Mouse (Mus musculus) regulatory T cell (primary cell): Measurements from ENCODE around the gene Adgrd1.

Experiments used
- in situ Hi-C: fragments of 300-600 bp; cut with MboI, MseI; formaldehyde crosslinking; loops from one replicate; pipeline ENCODE4 v1.15.1; 2025; ENCODE audit warnings: high pct_unique_total_duplicates

Gene Adgrd1

DNA sequence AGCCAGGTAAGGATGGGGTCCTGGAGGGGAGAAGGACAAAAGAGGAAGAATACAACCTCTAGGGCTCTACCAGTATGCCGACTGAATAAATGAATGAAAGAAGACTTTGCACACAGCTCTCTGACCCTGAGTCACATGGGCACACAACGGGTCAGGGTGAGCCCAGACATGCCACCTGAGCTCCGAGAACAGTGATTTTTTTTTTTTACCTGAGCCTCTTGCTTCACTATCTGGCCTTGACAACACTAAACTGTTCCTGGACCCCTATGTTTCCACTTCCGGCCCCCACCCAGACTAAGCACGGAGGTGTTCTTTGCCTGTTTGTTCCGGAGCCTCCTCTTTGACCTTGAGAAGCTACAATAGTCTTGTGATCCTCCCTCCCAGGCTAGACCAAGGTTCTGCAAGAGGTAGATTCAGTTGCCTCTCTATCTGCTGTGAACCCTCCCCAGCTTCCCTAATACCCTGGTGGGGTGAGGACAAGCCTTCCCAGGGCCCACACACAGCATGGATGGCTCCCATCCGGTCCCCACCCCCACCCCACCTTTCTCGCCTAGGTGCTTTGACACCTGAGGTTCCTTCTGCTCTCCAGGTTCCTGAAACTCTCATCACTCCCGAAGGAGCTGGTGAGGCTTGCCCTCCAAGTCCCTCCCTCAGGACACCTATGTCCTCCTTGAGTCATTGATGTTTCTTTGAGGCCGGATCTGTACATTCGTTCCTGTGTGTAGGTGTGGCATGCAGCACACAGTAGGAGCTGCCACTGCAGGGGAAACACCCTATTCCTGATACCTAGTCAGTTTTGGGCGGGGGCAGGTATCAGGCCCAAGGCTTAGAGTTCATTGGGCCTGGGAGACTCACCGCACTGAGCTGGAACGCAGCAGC lies 58.7 kb downstream of the Adgrd1 start:
- in situ Hi-C loops, result no loop called here

DNA sequence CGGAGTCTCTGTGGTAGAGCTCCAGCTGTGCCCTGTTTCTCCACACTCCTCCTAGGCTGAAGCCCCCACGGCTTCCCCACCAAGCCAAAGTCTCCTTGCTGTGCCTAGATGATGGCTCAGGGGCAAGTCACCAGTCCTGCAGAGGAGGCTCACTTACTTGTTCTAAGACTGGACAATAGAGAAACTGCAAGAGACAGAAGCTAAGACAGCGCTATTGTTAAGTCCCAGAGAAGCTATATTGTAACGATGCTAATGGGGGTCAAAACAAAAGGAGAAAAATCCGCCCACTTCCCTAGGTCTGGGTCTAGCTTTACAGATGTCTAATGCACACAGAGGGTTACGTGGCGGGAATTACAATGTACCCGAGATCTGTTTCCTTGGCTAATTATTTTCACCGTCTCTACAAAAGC lies 59.4 kb downstream of the Adgrd1 start:
- in situ Hi-C loops, result no loop called here

- in situ Hi-C loops, result loop anchor here (5.0 kb wide), 1 partner anchor 99 kb away; no protein-coding TSS in a partner anchor
Measured at GRCm38 (mm10) chr5:129161372-129162051, 65.0 kb downstream of the Adgrd1 start.

DNA sequence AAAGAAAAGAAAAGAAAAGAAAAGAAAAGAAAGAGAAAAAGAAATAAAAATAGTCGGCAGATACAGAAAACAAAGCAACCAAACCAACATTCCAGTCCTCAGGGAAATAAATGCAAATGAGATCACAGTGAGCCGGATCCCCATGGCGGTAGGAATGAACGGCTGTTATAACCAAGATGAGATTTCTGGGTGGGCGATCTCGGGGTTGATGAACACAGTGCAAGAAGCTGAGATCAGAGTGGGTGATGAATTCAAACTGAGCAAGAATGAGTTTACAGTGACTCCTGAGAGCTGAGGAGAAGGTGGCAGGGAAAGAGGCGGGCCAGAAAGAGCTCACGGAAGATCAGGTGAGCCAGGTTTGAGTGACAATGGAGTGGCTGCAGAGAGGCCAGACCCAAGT lies 66.9 kb downstream of the Adgrd1 start:
- in situ Hi-C loops, result loop anchor here (5.0 kb wide), 1 partner anchor 101 kb away; no protein-coding TSS in a partner anchor

DNA sequence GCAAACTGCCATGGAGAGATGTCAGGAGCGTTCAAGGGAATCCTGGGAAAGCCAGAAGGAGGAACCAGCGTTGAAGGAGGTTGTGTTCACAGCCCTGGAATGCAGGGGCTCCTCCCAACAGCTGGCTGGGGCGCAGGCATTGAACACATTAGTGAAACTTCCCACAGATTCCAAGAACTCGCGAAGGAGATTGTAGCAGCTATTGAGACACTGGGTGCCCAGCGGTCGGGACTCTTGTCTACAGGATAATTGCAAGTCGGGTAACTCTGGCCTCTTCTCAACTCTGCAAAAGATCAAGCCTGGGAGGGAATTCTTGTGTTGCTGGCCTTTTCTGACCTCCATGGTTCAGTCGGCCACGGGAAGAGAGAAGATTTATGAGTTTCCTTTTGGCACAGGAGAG lies 67.5 kb downstream of the Adgrd1 start:
- in situ Hi-C loops, result loop anchor here (5.0 kb wide), 1 partner anchor 102 kb away; no protein-coding TSS in a partner anchor

- in situ Hi-C loops, result loop anchor here (5.0 kb wide), 1 partner anchor 103 kb away; no protein-coding TSS in a partner anchor
Measured at GRCm38 (mm10) chr5:129164911-129165584, 68.5 kb downstream of the Adgrd1 start.

DNA sequence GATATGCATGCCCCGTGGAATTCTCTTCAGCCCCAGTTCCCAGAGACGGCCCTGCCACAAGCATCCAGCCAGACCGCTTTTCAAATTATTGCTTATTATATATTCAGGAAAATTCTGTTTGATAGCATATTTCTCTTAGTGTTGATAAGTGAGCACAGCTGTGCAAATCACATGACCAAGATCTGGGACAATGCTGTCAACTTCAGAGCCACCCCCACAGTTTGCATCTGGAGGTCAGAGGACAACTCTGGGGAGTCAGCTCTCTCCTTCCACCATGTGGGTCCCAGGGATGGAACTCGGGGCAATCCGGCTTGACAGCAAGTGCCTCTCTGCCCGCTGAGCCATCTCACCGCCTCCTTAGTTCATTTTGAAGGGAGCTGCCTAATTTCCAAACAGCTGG lies 69.0 kb downstream of the Adgrd1 start:
- in situ Hi-C loops, result no loop called here

DNA sequence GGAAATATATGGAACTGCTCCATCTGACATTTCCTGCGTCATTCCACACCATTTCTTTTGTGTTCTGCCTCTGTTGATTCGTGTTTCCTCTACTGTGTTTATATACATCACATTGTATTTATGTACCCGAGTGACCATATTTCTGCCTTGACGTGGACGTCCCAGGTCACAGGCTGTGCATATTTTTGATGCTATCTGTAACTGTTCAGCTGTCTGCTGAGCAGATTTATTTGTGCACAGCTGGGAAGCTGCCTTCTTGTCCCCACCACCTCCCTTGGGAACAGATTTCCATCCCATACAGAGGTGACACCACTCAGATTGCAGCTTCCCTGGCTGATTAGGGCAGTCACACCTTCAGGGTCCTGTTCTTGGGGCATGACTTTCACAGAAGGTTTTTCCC lies 72.5 kb downstream of the Adgrd1 start:
- in situ Hi-C loops, result no loop called here

DNA sequence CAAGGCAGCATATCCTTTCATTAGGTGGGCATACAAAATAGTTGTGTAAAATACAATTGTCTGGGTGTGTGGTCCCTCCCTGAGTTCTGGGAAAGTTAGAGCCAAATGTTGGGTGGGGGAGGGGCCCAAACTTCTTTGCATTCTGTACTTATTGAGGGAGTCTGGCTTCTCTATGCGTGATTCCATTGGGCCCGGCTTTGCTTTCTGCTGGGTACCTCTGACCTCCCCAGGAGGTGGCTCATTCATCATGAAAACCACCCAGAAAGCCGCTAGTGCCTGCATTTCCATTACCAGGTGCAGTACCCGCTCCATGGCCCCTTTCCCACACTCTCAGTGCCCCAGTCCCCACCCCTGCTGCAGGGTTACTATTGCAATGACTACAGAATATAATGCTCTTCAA lies 73.0 kb downstream of the Adgrd1 start:
- in situ Hi-C loops, result no loop called here

- in situ Hi-C loops, result no loop called here
Measured at GRCm38 (mm10) chr5:129172533-129172932, 76.0 kb downstream of the Adgrd1 start.

DNA sequence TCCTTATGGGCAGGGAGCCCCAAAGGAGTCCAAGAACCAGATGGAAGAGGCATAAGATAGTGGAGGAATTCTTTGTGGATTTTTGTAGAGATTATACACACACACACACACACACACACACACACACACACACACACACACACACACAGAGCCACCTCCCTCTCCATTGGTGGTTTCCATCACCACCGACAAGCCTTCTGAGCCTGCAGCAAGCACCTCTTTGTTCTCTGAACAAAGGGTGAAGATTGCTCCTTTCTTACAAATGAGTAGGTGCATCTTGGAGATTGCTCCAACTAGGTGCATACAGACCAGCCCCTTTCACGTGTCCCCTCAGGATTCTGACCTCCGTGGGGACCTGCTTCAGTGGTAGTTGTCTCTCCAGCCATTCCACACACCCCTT lies 79.4 kb downstream of the Adgrd1 start:
- in situ Hi-C loops, result loop anchor here (5.0 to 25.0 kb wide), 4 partner anchors 211 to 911 kb away; no protein-coding TSS in a partner anchor

DNA sequence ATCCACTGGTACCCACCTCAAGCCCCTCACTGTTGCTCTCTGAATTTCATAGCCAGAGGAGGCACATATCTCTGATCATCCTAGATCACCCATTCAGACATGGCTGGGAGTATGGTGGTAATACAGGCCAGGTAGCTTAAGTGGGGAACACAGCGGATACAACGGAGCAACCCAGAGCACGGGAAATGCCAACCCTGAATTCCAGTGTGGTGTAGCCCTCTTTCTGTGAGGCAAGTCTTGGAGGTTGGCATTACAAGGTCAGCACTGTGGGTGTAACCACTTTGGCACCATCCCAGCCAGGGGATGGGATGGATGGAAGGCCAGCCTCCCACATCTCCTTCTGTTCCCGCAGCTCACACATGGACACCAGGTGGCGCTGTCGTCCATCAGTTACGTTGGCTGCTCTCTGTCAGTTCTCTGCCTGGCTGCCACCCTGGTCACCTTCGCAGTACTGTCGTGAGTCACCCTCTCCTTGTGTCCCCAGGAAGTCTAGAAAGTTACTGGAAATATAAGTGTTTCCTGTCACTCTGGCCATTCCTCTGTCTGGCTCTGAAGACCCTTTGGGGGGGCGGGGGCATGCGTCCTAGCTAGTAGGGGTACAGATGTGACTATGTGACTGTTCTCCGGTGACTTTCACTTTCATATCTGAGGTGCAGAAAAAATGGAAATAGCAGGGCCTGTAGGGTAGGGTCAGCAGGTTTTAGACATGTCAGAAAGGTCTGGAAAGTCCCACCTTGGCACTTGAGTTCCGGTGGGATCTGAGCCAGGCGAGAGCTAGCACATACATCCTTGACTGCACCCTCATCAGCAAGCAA lies 81.4 kb downstream of the Adgrd1 start:
- in situ Hi-C loops, result loop anchor here (5.0 to 25.0 kb wide), 4 partner anchors 209 to 909 kb away; no protein-coding TSS in a partner anchor

- in situ Hi-C loops, result loop anchor here (5.0 to 25.0 kb wide), 4 partner anchors 208 to 908 kb away; no protein-coding TSS in a partner anchor
Measured at GRCm38 (mm10) chr5:129179356-129179755, 82.8 kb downstream of the Adgrd1 start.

DNA sequence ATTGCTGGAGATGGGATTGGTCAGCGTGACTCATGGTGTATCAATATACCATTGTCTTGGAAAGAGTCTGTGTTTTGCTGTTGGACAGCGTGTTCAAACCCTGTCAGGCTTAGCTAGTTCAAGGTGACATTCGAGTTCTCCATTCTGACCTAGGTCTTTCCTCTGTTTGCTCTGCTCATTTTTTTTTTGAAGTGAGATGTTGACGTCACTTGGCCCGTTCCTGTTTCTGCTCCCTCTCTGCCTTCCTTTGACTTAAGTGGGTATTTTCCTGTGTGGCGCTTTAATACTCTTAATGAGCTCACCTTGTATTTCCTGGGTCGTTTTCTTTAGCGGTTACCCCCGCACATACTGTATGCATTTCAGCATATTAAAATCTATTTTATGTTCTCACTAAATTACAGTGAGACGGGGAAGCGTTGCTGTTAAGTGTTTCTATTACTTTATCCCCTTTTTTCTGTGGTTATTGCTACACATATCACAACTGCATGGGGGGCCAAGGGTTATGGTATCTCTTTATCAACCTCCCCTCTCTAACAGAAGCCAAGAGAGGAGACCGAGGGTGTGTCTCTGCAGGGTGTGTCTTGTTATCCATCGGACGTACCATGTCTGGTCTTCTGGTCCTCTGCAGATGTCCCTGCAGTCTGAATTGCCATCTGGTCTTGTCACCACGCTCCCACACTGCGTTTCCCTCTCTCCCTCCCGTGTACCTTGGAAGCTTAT lies 83.6 kb downstream of the Adgrd1 start:
- in situ Hi-C loops, result loop anchor here (5.0 to 25.0 kb wide), 4 partner anchors 207 to 907 kb away; no protein-coding TSS in a partner anchor

GRCm38 (mm10) chr5:129180715-129181228 lies 84.2 kb downstream of the Adgrd1 start:
- in situ Hi-C loops, result loop anchor here (25.0 kb wide), 2 partner anchors 682 to 907 kb away; no protein-coding TSS in a partner anchor

- in situ Hi-C loops, result loop anchor here (25.0 kb wide), 2 partner anchors 681 to 906 kb away; no protein-coding TSS in a partner anchor
Measured at GRCm38 (mm10) chr5:129181450-129181849, 84.9 kb downstream of the Adgrd1 start.

GRCm38 (mm10) chr5:129182554-129182953 lies 86.0 kb downstream of the Adgrd1 start:
- in situ Hi-C loops, result loop anchor here (25.0 kb wide), 2 partner anchors 680 to 905 kb away; no protein-coding TSS in a partner anchor

- in situ Hi-C loops, result loop anchor here (25.0 kb wide), 2 partner anchors 676 to 901 kb away; no protein-coding TSS in a partner anchor
Measured at GRCm38 (mm10) chr5:129186260-129186659, 89.7 kb downstream of the Adgrd1 start.

DNA sequence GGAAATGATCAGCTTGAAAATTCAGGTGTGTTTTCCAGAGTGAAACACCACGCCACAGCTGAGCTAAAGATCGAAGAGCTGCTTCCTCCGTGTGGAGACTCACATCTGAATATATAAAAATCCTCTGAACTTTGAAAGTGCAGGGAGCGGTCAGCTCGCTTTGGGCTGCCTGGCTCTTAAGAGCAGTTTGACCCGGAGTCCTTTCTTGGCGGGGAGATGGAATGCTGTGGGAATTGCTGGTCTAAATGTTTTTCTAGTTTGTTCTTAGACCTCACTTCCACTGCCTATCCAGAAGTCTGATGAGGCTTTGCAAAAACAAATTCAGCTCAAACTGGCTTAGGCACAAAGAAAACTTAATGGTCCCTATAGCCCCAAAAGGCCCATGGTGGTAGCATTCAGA lies 90.4 kb downstream of the Adgrd1 start:
- in situ Hi-C loops, result loop anchor here (25.0 kb wide), 2 partner anchors 675 to 900 kb away; no protein-coding TSS in a partner anchor
